Mouse (Mus musculus): Measurements from ENCODE around the gene Gcnt3. TPM values are rescaled to one million over a fixed set of nuclear protein-coding genes. Genes with fewer than 3 reads are reported as not detected.
A peak's percentile ranks its signal among the peaks of the same experiment; 100 is the strongest.
"Not testable (repeated sequence)": the region's sequence is repeated elsewhere in the genome, so short reads cannot be mapped to it uniquely, and the experiment has no call there.

The Gcnt3 gene
- total RNA-seq, 2 experiments from 2014 or later = not detected

DNA sequence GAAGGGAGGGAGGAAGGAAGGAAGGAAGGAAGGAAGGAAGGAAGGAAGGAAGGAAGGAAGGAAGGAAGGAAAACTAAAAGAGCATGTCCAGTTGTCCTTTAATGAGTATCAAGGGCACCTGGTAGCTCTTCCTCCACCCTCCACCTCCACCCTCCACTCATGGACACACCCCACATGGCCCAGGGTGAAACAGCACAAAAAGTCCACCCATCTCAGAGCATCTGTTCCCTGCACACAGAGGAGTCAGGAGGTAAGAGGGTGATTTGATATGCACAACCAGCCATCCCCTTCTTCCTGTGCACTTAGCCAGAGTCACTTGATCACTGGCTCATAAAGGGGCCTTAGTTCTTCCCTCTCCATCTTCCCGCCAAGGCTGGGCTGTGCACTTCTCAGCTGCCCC is 5.0 kb upstream of the Gcnt3 start:
- DNase-seq = no peak

DNA sequence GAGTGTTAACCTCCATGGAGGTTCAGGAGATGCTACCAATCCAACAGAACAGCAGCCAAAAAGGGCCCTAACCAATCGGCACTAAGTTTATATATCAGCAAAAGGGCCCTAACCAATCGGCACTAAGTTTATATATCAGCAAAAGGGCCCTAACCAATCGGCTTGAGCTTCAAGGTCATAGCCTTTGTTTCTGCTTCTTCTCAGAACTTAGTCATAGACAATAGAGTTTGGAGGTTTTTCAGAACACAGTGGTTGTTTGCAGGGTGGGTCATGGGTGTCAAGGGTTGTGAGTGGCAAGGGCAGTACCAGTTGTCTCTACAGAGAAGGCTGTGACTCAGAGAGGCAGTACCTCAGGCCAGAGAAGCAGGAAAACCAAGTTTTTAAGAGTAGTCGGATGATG is 4.2 kb upstream of the Gcnt3 start:
- no peak for DNase-seq

DNA sequence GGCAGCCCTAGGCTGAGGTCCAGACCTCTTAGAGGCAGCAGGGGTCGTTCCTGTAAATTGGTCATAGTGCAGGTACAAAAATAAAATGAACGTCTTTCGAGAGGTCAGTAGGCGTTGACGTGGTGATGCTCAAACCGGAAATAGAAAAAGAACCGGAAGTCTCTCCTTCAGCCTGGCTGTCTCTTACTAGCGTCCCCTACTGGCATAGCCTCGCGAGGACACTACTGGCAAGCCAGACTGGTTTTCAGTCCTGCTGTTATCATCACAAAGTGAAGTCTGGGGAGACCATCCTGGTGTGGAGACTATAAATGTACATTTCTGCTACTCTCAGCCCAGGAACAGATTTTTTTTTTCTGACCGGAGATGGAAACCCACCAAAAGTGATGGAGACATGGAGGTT is 2.7 kb upstream of the Gcnt3 start:
- no peak for DNase-seq

DNA sequence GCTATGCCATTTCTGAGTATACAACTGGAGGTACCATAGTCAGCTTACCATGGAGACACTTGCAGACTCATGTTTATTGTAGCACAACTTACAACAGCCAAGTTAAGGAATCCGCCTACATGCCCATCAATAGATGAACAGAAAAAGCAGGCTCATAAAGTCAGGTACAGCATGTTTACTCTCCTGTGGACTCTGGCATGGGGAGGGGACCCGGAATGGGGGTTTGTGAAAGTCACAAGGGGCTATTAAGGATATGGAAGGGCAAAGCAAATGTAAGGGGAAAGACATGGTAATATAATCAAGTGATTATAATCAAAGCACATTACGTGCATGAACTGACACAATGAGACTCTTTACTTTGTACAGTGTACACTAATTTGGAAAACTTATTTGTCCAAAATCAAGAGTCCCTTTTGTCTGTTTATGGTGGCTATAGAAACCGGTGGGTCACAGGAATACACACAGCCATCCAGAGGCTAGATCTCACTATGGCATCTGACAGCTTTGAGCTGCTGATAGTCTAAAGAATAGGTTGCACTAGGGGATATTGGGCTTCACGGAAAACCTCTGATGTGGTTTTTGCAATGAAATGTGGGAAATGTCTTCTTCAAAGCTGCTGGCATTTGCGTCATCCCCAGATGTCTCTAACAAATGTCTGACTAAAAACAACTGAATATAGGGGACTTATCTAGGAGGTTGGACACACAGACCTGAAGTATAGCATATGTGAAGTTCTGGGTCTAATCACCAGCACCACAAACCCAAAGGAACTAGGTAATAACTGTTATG is 1.9 kb upstream of the Gcnt3 start:
- DNase-seq = no peak

DNA sequence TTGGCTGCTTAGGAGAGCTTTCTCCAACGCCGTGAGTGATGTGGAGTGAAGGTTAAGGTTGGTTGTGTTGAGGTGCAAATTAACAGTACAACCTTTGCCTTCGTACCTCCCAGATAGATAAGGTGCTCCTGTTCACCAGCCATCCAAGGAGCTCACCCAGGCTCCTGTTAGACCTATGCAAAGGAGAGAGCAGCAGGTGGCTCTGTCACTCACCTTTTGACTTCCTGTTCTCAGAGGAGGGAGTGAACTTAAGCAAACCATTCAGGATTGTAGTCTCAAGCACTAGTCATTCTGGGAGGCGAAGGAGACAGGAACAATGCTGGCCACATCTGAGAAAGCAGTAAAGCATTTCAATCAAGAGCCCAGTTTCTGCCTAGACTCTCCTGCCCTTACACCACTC is 1.2 kb downstream of the Gcnt3 start:
- no peak for DNase-seq

DNA sequence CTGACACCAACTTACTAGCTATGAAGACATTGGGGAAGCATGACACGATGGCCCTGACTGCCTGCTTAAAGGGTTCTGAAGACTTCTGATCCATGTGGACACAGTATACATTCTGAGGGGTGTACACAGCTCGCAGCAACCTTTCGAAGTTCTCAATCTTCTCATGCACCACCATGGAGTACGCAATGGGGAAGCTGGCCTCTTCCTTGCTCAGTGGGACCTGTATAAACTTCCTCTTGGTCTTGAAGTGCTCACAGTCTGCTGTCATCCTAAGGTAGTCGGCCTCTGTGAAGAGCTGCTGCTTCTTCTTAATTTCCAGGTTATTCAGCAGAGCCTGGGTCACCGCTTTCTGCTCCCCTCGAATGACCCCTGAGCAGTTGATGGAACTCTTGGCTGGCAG is 3.2 kb downstream of the Gcnt3 start:
- DNase-seq = no peak

DNA sequence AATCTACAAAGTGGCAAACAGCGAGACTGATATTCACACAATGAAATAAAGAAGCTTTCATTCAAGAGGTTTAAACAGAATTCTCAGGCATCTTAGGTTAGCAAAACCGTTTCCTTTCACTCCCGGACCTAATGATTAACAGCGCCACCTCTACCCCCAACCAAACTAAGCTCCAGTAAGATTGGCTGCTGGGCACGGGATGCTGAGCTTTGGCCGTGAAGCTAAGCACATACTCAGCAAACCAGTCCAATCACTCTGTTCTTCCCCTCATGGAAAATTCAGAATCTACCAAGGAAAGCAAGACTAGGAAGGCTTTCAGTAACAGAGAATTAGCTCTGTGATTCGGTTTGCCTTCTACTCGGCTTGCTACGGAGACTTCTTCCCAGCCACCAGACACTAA is 4.8 kb downstream of the Gcnt3 start:
- DNase-seq = no peak

DNA sequence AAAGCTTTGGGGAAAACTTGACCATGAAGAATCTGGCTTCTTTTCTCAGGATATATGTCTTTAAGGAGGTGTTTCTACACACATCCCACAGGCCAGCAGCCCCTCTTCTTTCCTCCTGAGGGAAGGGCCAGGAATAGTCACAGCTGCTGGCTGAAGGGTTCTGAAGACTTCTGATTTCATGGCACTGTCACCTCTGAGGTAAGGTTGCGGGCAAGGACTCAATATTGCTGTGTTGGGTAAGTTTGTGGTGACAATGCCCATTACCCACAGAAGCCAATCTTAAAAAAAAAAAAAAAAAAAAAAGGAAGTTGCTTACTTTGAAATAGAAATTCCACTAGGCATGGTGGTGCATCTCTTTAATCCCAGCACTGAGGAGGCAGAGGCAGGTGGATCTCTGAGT is 5.7 kb downstream of the Gcnt3 start:
- no peak for DNase-seq

DNA sequence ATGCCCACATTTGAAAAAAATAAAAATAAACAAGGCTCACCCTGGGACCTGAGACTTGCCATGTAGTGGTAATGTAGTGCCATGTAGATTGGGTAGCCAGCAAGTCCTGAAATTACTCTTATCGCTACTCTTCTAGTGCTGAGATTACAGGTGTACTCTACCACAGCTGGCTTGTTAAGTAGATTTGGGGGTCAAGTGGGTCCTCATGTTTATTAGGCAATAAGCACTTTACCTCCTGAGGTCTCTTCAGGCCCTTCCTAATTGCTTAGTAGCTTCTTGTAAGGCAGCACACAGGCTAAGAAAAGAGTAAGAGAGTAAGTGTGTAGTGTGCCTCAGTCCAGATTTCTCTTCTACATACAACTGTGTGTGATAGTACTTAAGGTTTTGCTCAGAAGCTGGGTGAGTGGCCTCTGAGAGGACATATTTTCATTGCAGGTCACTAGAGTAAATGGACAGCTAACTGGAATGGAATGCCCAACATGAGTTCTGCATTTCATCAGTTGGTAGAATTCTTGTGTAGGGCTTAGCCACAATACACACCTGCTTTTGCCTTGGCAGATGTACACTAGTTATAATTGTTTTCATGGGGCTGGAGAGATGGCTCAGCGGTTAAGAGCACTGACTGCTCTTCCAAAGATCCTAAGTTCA is 12.4 kb downstream of the Gcnt3 start:
- DNase-seq = no peak

DNA sequence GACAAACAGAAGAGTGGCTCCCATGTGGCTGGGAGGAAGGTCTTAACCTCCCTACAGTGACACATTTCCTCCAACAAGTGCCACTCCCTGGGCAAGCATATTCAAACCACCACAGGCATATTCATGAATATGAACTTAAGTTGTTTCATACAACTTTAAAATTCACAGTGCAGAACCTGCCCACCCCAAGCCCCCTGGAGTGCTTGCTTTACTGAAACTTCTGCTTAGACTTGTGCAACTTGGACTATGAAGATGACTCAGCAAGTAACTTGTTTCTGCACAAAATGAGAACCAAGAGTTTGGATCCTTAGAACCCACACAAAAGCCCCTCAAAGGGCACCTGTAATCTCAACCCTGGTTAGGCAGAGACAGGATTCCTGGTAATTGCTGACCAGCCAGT is 13.2 kb downstream of the Gcnt3 start:
- no peak for DNase-seq

DNA sequence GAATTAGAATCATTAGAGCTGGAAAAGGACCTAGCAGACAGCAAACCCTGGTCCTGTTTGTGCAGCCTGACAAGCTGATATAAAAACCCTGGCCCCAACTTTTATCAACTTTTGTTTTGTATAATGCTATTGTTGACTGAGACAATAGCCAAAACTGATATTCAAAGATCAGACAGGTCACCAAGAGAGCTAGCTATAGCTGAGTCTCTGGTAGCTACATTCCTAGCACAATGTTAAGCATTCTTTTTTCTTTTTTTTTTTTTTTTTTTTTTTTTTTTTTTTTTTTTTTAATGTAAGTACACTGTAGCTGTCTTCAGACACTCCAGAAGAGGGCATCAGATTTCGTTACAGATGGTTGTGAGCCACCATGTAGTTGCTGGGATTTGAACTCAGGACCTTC is 14.3 kb downstream of the Gcnt3 start:
- DNase-seq = not testable (repeated sequence)

DNA sequence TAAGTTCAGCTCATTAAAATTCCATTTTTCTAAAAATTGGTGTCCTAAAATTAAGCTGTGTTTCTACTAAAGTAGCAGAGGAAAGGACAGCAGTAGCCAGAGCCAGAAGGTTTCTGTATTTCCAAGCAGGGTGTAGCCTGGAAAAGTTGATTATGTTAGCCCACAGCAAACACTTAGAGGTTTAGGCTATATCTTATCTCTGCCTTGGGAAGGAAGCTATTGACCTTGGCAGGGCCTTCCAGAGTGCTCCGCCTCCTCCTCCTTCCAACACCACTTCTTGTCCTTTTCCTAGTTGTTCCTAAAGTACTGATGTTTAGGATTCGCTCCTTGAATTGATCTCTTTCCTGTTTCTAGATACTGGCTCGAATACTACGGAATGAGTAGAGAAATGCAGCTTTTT is 15.8 kb downstream of the Gcnt3 start:
- DNase-seq = no peak

DNA sequence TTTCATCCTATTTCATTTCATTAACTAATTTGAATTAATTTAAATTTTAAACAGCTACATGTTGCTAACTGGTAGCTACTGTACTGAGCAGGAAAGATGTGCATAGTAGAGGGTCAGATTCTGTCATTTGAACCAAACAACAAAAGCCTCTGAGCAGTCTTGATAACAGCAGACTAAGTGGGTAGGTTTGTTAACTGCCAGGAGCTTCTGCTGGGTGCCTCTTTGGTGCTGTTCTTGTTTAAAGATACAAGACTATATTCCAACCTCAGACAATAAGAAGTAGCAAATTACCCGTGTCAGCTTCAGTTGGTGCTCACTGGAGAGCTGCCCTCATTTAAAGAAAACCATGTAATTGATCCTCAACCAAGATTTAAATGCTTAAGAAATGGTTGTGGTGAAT is 16.3 kb downstream of the Gcnt3 start:
- no peak for DNase-seq

DNA sequence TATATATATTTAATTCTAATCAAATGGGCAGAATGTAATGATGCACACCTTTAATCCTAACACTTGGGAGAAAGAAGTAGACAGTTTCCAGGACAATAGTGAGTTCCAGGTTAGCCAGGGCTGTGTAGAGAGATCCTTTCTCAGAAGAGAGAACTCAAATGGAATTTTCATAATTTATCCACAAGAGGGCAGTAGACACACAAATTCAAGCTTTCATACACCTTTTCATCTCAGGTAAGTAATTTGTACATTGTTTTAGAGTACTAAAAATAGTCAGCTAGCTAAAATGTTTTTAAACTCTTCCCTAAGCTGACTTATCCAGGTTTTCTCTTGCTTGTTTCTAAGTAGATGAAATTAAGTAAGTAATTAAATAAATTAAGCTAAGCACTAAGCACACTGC is 19.0 kb downstream of the Gcnt3 start:
- no peak for DNase-seq

DNA sequence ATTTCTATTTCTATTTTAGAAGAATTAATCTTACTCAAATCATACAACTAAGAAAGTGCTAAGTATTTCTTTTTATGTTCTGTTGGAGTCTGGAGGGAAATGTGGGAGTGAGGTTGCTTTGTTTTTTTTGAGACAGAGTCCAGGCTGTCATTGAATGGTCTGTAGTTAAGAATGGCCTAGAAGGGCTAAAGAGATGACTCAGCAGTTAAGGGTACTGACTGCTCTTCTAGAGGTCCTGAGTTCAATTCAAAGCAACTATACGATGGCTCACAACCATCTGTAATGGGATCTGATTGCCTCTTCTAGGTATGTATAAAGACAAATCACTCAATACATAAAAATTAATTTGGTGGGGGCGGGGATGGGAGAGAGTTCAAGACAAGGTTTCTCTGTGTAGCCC is 22.3 kb downstream of the Gcnt3 start:
- DNase-seq = no peak

DNA sequence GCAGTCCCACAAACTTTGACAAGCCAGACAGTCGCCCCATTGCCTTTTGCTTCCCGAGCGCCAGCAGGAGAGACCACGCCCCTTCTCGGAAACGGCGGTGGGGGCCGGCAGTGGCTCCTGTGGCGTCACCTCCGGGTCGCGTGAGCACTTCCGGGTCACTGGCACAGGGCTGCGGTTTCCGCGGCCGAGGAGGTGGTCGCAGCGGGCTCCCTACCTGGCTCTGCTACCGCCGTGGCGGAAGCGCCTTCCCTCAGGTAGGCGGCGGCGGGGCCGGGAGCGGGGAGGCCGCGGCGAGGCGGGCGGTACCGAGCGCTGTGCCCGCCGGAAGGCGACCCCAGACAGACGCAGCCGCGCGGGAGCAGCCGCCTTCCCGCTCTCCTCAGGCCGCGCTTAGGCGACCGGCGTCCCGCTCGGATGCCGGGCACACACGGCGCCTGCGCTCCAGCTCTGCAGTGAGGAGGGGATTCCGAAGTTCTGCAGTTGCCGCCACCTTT is 25.4 kb downstream of the Gcnt3 start, which contains the start of gene Gtf2a2:
TSS of gene Gtf2a2 (plus strand) at position 143 of the 494 bp plus-strand sequence.
- DNase-seq = peak; percentile 89 to 93

DNA sequence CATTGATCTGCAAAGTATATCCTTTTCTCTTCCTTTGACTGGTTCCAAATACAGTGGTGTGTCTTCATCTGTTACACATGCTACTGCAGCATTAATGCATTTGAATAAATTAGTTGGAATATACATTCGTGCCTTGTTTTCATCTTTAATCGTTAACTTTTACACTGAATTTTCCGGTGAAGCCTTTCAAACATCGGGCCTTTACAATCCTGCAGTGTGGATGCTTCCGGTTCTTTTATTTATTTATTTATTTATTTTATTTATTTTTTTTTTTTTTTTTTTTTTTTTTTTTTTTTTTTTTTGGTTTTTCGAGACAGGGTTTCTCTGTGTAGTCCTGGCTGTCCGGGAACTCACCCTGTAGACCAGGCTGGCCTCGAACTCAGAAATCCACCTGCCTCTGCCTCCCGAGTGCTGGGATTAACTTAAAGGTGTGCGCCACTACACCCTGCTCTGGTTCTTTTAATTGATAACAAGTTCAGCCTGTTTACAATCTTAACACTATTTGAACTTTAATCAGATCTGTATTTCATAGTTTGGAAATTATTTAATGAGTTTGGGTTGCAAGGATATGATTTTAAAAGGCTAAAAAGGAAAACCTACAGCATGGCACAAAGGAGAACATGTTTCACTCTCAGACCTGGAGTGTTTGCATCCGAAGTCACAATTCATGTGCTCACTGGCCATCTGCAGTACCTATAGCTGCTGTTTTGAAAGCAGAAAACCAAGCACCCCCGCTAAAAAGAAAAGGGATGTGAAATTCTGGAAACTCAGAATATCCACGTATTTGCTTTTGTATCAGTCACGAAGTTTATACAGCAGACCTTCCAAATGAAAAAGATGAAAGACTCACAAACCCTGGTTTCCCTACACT is 26.1 kb downstream of the Gcnt3 start:
- DNase-seq = no peak

DNA sequence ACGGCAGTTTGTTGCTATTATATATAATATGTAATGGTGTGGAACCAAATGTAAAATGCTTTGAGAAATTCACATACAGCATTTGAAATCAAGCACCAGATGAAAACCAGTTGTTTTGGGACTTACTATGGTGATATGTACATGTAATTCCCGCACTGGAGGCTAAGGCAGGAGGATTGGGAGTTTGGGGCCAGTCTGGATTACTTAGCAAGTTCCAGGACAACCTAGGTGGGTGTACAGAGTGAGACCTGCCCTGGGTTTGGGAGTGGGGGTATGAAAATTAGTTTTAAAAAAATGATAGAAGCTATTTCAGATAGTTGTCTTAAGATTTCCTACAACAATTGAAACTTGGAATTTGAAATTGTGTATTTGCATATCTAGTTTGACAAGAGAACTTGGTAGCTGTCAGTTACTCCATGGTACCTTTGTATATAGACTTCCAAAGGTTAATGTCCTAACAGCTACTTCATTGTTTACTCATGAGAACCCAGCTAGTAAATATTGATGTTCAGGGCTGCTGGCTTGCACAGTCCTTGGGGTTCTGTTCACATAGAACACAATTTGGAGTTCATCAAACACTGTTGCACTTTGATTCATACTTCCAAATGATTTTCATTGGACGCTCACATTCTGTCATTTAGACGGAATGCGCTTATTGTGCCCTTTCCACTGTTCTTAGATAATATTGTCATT is 27.0 kb downstream of the Gcnt3 start:
- DNase-seq = no peak

DNA sequence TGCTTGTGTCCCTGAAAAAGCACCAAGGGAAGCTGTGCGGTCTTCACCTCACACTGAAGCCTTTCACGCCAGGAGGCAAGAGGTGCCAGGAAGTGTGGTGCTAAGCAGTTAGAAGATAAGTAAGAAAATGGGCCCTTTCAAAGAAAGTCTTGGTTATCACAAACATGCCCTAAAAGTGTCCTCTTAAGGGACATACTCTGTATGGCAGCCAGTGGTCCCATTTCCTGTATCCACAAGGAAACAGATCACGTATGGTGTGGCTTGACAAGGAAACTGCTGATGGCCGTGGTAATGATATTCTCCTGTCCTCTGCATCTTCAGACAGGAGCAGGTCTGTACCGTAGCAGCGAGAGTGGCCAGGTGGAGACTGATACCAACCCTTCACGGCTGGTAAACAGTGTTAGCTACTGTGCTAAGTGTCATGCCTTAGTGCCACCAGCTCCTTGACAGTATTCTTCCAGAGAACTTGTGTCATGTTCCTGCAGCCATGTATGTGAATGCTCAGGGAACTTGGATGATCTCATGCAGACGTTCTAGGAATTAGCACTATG is 28.1 kb downstream of the Gcnt3 start:
- no peak for DNase-seq

DNA sequence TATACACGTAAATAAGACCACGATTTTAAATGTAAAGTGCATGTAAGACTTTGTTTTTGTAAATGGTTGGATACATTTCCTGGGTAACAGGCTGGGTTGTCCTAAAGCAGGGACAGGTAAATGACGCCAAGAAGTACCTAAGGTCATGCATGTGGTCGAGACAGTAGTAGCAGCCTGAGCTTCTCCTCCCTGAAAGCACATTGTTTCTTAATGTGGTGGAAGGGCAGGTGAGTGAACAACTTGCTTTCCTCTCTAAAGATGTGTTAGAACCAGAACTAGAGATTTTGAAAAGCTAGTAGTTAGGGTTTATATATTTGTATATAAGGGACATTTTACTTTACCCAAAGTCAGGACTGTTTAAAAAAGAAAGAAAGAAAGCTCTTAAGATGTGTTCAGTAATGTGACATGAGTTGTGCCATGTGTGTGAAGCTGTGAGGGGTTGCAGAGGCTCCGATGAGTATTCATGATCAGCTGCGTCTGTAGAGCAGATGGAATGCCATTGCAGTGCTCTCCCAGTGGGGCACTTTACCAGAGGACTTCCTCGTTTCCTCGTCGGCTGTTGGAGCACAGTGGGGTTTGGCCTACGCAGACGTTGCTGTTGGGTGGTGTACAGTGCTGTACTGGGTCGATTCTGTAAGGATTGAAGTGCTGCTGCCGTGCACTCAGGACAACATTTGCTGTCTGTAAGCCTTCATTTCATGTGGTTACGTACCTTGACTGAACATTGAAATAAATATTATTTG is 30.2 kb downstream of the Gcnt3 start:
- DNase-seq = peak; percentile 5 to 9

DNA sequence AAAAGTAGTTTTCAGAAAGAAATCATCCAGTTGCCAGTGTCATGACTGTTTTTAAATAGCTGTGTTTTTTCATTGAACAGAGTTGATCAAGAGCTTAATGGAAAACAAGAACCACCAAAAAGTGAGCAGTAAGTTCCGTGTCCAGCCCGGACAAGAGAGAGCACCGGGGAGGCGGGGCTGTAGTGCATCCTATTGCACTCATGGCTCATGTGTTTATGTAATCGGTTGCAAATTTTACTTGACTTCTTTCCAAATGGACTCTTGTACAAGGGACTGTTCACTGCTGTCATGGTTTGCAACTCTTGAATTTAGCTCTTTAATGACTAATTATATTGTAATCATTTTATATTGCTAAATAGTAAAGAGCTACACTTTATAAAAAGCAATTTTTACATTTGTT is 30.9 kb downstream of the Gcnt3 start:
- DNase-seq = no peak

Measured in layer of hippocampus, postnatal 36 days (tissue).